Mouse (Mus musculus) stomach, embryonic 15.5 days (tissue): ENCODE measurements at regions not wholly inside any gene's neighbourhood (a gene's known extent, or its start where the extent isn't known, plus 50 kb on each side); places are given as distances from the start of the nearest gene placed in this dataset.

Source experiments
- ATAC-seq: fragments of 200-750 bp; cut with Nextera tagmentation; 2 replicates; pipeline ENCODE4 v1.8.0; 2017; ENCODE audit warnings: low read depth, moderate number of reproducible peaks, moderate TSS enrichment; ENCODE audit not compliant: insufficient read depth, low FRiP score
- H3K27ac ChIP-seq: fragments of 300-500 bp; sonication (generic); 2 replicates; pipeline ENCODE4 v1.5.1; 2015; ENCODE audit warnings: mild to moderate bottlenecking, inconsistent platforms
- H3K27me3 ChIP-seq: fragments of 300-500 bp; sonication (generic); replicated peaks from 2 replicates; pipeline ENCODE4 v1.6.1; 2015; ENCODE audit warnings: inconsistent platforms
- H3K36me3 ChIP-seq: fragments of 300-500 bp; sonication (generic); 2 replicates; pipeline ENCODE4 v1.6.1; 2015; ENCODE audit warnings: inconsistent platforms
- H3K4me1 ChIP-seq: fragments of 300-500 bp; sonication (generic); 2 replicates; pipeline ENCODE4 v1.6.1; 2015; ENCODE audit warnings: inconsistent platforms
- H3K4me2 ChIP-seq: fragments of 300-500 bp; sonication (generic); 2 replicates; pipeline ENCODE4 v1.6.1; 2015; ENCODE audit warnings: mild to moderate bottlenecking, inconsistent platforms
- H3K4me3 ChIP-seq: fragments of 300-500 bp; sonication (generic); replicated peaks from 2 replicates; pipeline ENCODE4 v1.5.1; 2015; ENCODE audit warnings: inconsistent platforms
- H3K9ac ChIP-seq: fragments of 300-500 bp; sonication (generic); 2 replicates; pipeline ENCODE4 v1.6.1; 2015; ENCODE audit warnings: inconsistent platforms
- H3K9me3 ChIP-seq: fragments of 300-500 bp; sonication (generic); 2 replicates; pipeline ENCODE4 v1.6.1; 2016; ENCODE audit warnings: inconsistent platforms
- WGBS: fragments of 180-500 bp; shearing (Covaris S2); methylation state at CpG from one replicate; pipeline ENCODE4 v1.1.7; 2015; 5-methylcytosine and 5-hydroxymethylcytosine counted together

DNA sequence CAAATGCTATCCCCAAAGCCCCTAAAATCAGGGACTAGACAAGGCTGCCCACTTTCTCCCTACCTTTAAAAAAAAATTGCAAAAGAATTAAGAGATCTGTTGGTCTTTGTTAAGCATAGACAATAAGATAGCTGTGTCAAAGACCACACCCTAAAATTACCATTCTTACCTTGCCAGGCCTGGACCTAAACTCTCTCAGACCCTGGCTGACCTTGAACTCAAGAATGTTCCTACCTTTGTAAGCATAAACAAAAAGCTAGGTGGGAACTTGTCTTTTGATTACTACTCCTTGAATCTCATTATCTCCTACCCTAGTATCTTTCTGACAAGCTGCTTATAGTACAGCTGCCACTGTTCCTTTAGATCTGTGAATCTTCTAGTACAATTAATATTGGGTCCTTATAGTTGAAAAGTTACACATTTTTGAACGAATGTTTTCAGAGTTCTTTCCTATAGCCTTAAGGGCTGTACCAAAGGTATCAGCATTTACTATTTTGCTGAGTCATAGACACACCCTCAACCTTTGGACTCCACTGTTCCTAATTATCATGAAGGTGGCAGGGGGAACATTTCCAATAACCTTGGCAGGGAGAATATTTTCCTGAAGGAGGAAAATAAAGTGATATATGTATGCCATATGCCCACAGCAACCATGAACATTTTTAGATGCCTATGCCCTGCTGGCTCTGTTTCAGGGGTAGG, 264.5 kb upstream of the Alcam start:
- Histone ChIP-seq H3K27me3 (no peaks in the 10 kb centered on the region), H3K9me3 (no peaks in the 10 kb centered on the region), H3K4me3 (no peak overlapping the region), H3K9ac (no peak overlapping the region), H3K36me3 (no peaks in the 10 kb centered on the region), H3K27ac (no peak overlapping the region), H3K4me1 (no peaks in the 10 kb centered on the region), H3K4me2 (no peak overlapping the region)
- ATAC-seq: no peak
- 82% methylated on average over 1 of the region's 1 CpGs for WGBS

DNA sequence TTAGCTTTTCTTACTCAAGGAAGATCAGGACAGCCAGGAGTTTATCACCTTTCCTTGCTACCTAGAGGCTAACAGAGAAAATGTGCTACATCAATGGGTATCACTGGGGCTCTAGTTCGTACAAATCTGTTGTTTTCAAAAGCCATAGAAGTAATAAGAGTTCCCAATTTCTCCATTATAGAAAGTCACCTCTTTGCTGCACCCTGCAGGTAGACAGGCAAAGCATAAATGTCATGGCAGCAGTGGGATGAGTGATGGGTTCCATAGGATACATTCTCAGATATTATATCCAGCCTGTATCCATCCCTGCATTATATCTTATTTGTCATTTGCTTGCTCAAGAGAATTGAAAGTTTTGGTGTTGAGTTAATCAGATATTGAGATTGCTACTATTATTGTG, 236.4 kb upstream of the Alcam start:
- 81% methylated on average over 1 of the region's 1 CpGs for WGBS

DNA sequence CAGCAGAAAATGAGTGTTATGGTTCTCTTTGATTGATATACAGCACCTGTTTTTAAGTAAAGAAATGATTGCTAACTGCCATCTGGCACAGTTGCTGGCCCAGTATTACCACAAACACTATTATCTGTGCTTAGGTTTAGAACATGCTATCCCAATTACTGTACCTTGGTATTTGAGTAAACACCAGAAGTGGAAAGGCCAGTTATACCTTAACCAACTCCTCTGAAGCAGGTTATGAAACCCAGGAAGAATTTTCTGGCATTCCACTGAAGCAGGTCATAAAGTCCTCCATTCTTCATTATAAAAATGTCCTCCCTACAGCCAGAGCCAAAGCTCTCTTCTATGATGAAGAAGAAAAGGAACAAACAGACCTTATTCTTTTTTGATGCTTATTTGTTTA, 201.0 kb upstream of the Alcam start:
- Histone ChIP-seq H3K4me3 (no peak overlapping the region), H3K27me3 (no peaks in the 10 kb centered on the region), H3K36me3 (no peaks in the 10 kb centered on the region), H3K9me3 (no peaks in the 10 kb centered on the region), H3K4me1 (no peaks in the 10 kb centered on the region), H3K27ac (no peak overlapping the region), H3K4me2 (no peak overlapping the region), H3K9ac (no peak overlapping the region)
- ATAC-seq: no peak

More for the DNA sequence above, 236.4 kb upstream of the Alcam start:
- H3K27me3 ChIP-seq: no peaks in the 10 kb centered on the region
- H3K4me2 ChIP-seq: no peak overlapping the region
- no peak overlapping the region for H3K9ac ChIP-seq
- no peak overlapping the region for H3K27ac ChIP-seq
- ATAC-seq: no peak
- H3K36me3 ChIP-seq: no peaks in the 10 kb centered on the region
- H3K4me3 ChIP-seq: no peak overlapping the region
- no peaks in the 10 kb centered on the region for H3K9me3 ChIP-seq
- H3K4me1 ChIP-seq: no peaks in the 10 kb centered on the region
